Mouse (Mus musculus): ENCODE data around the gene Gm20388.

DNA sequence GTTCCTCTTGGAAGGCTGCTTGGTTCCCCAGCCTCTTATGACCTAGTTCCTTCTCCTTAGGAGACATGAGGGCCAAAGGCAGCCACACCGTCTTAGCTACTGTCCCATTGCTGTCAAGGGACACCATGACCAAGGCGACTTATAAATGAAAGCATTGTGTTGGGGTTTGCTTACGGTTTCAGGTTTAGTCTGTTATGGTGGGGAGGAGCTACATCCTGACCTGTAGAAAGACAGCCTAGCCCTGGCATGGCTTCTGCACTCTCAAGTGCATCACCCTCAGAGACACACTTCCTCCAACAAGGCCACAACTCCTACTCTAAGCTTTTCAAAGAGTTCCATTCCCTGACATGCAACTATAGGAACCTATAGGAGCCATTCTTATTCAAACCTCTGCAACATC is 2794.0 kb downstream of the Gm20388 start:
- no peak for TF ChIP-seq CTCF (IDR thresholded peaks at IDR 0.05; ENCODE audit: low read depth)
- no peak for TF ChIP-seq EP300 (optimal IDR thresholded peaks at IDR 0.05)
